Mouse (Mus musculus) liver, adult 2 months (tissue): ENCODE results near the gene Med25.

Experiments
- CTCF ChIP-seq: fragments of 200-500 bp; IDR thresholded peaks from 2 replicates; pipeline ENCODE4 v1.5.1; 2011; ENCODE audit warnings: low read depth, low read length, control low read depth
- POLR2A ChIP-seq: fragments of 200-500 bp; IDR thresholded peaks from 2 replicates; pipeline ENCODE4 v1.6.1; 2011; ENCODE audit warnings: low read length, control low read depth; ENCODE audit not compliant: insufficient read depth; ENCODE audit errors: extremely low read depth

DNA sequence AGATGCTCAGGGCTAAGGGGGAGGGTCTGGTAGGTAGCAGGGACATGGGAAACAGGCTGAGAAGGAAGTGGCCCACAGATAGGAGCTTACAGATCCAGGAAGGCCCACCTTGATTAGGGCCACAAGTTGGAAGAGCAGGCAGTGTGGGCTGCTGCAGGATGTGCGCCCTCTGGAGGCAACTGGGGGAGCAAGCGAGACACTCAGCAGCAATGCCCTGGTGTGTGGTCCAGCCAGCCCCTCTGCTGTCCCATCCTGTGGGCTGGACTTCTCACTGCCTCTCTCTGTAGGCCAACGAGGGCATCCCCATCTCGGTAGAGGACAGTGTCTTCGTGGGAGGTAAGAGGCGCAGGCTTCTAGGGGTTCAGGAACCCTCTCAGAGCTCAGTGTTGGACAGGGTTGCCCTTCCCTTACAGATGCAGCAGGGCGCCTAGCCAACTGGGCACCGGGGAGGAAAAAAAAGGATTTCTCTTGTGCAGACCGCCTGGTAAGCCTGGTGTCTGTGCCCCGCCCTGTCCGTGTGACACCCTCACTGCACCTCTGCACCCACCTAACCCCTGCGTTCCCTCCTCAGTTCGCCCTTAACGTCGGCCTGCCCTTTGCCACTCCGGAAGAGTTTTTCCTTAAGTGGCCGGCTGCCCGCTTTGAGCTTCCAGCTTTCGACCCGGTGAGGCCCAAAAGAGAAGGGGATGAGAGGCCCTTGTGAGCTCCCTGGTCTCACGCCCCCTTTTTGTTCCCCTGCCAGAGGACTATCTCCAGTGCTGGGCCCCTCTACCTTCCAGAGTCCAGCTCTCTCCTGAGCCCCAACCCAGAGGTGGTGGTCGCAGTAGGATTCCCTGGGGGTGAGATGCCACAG is 31.7 kb downstream of the Med25 start:
- peak; percentile 96 for TF ChIP-seq CTCF
- no peak for TF ChIP-seq POLR2A
